Mouse (Mus musculus) mature B cell (primary cell): Measurements from ENCODE around the gene Fcgr2b.

Source experiments
- in situ Hi-C: fragments of 300-500 bp; cut with MboI; formaldehyde crosslinking; loops from 2 replicates; pipeline ENCODE4 v1.14.3; 2019

The Fcgr2b gene

DNA sequence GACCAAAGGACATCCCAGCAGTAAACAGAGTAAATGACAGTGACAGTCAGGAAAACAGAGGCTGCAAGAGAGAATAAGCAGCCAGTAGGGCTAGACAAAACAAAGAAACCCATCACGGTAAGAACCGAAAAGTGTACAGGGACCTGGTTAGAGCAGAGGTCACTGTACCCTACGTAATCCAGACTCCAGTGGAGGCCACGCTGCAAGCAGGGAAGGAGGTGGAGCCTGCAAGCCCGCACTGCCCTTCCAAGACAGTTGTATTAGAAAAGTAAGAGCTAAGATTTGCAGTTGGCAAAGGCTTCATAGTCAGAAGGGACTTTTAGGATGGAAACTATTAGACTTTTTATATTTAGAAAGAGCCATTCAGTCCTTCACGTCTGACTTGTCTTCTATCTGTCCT is 49.4 kb downstream of the Fcgr2b start:
- in situ Hi-C loops = no loop called here

GRCm38 (mm10) chr1:170924485-170924884 is 51.9 kb downstream of the Fcgr2b start:
- in situ Hi-C loops = no loop called here

GRCm38 (mm10) chr1:170919308-170919707 is 57.0 kb downstream of the Fcgr2b start:
- in situ Hi-C loops = no loop called here

GRCm38 (mm10) chr1:170915657-170916056 is 60.7 kb downstream of the Fcgr2b start:
- in situ Hi-C loops = no loop called here

DNA sequence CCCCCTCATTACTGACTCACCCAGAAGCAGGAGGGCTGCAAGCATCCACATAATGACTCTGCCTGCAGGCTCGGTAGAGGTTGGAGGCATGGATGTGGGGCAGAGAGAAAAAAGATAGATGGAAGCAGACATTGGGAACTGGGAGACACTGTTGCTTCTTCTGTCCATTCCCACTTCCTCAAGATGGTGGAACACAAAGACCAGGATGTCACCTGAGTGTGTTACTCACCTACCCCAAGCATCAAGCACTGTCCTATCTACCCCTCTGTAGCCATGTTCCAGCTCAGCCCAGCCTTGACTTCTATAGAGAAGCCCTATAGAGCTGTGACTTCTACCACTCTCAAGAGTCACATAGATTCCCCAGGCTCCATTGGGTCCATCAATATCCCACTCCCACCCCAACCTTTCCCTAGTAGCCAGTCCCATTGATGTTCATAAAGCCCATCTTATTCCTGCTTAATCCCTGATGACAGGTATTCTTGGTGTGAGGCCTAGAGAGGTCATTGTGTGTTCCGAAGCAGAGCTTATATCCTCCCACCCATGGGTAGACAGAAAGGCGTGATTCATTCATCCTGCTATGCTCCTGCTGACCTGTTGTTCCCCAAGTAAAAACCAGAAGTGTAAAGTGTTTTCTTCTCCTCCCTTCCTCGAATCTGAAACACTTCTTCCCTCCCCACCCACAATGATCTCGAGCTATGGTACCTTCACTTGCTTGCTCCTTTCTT is 63.3 kb downstream of the Fcgr2b start, which contains the start of gene Fcrlb:
TSS of gene Fcrlb (minus strand) at position 51 of the 725 bp plus-strand sequence.
- in situ Hi-C loops = no loop called here

- in situ Hi-C loops = no loop called here
These were observed 64.3 kb downstream of the Fcgr2b start for GRCm38 (mm10) chr1:170911907-170912660.
